Mouse (Mus musculus) stomach, postnatal 0 days (tissue): ENCODE measurements around the gene Mat2a.

Source experiments
- CTCF ChIP-seq: IDR thresholded peaks from 2 replicates; pipeline ENCODE4 v1.5.1; 2016; ENCODE audit warnings: antibody characterized with exemption, low read depth, mild to moderate bottlenecking, moderate library complexity
- EP300 ChIP-seq: optimal IDR thresholded peaks from 2 replicates; pipeline ENCODE3; 2016; ENCODE audit warnings: antibody characterized with exemption

DNA sequence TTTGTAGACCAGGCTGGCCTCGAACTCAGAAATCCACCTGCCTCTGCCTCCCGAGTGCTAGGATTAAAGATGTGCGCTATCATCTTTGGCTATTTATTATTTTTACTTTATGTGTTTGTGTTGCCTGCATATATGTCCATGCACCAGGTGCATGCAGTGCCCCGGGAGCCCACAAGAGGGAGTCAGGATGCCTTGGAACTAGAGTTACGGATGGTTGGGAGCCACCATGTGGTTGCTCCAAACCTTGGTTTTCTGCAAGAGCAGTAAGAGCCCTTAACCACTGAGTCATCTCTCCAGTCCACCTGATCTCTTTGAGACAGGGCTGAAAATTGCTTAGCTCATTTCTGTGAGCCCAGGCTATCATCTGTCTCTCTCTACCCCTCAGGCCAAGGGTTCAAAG lies 32.2 kb downstream of the Mat2a start:
- TF ChIP-seq CTCF (peak; percentile 99), EP300 (no peak)
